Mouse (Mus musculus): Measurements from ENCODE around the gene 2010111I01Rik. TPM values are rescaled to one million over a fixed set of nuclear protein-coding genes. Genes with fewer than 3 reads are reported as not detected.

Gene 2010111I01Rik
- total and polyA plus RNA-seq, 2 experiments from 2014 or later = 16.2 to 30.3 TPM

- Histone ChIP-seq H3K9ac (replicated peaks; ENCODE audit: low read length, poor library complexity, severe bottlenecking) (no peak overlapping the region), H3K9me3 (ENCODE audit: low read length) (no peaks in the 10 kb centered on the region), H3K36me3 (ENCODE audit: insufficient read depth, low read length) (peaks cover 11% of the 10 kb centered on the region), H3K4me1 (ENCODE audit: insufficient read depth, low read length) (0 out of 2 replicates have a peak, but pooled peaks cover 6% of the 10 kb centered on the region), H3K4me3 (ENCODE audit: low read depth, low read length) (no peak overlapping the region), H3K4me2 (ENCODE audit: low read depth, low read length, poor library complexity, severe bottlenecking) (no peak overlapping the region), H3K27me3 (ENCODE audit: insufficient read depth, low read length) (no peaks in the 10 kb centered on the region), H3K27ac (ENCODE audit: low read depth, low read length) (no peak overlapping the region)
- no peak for ATAC-seq (ENCODE audit: low FRiP score)
- DNase-seq (ENCODE audit: low spot score) = no peak
- TF ChIP-seq CTCF (IDR thresholded peaks at IDR 0.05) = no peak
- 54% methylated on average over 3 of the region's 3 CpGs for WGBS
Observed at GRCm38 (mm10) chr13:63304799-63305159, 340.1 kb downstream of the 2010111I01Rik start.

- Histone ChIP-seq H3K4me2 (ENCODE audit: low read depth, low read length, poor library complexity, severe bottlenecking) (no peak overlapping the region), H3K27ac (ENCODE audit: low read depth, low read length) (no peak overlapping the region), H3K27me3 (ENCODE audit: insufficient read depth, low read length) (no peaks in the 10 kb centered on the region), H3K4me1 (ENCODE audit: insufficient read depth, low read length) (0 out of 2 replicates have a peak, but pooled peaks cover 6% of the 10 kb centered on the region), H3K4me3 (ENCODE audit: low read depth, low read length) (no peak overlapping the region), H3K9me3 (ENCODE audit: low read length) (no peaks in the 10 kb centered on the region), H3K36me3 (ENCODE audit: insufficient read depth, low read length) (peaks cover 10% of the 10 kb centered on the region), H3K9ac (replicated peaks; ENCODE audit: low read length, poor library complexity, severe bottlenecking) (no peak overlapping the region)
- no peak for ATAC-seq (ENCODE audit: low FRiP score)
- 77% methylated on average over 16 of the region's 16 CpGs for WGBS
- no peak for TF ChIP-seq CTCF (IDR thresholded peaks at IDR 0.05)
- peak; percentile 27 for DNase-seq (ENCODE audit: low spot score)
Observed at GRCm38 (mm10) chr13:63305160-63306011, 340.7 kb downstream of the 2010111I01Rik start.

GRCm38 (mm10) chr13:63306768-63307167 is 342.1 kb downstream of the 2010111I01Rik start:
- H3K9me3 ChIP-seq (ENCODE audit: low read length) = no peaks in the 10 kb centered on the region
- 0 out of 2 replicates have a peak, but pooled peaks cover 2% of the 10 kb centered on the region for H3K4me1 ChIP-seq (ENCODE audit: insufficient read depth, low read length)
- ATAC-seq (ENCODE audit: low FRiP score) (0 out of 2 replicates have a peak, but pooled peaks have one; percentile 12), DNase-seq (ENCODE audit: low spot score) (peak; percentile 41)
- H3K27me3 ChIP-seq (ENCODE audit: insufficient read depth, low read length) = no peaks in the 10 kb centered on the region
- peaks cover 10% of the 10 kb centered on the region for H3K36me3 ChIP-seq (ENCODE audit: insufficient read depth, low read length)
- no peak overlapping the region for H3K27ac ChIP-seq (ENCODE audit: low read depth, low read length)
- no peak for TF ChIP-seq CTCF (IDR thresholded peaks at IDR 0.05)
- WGBS = 90% methylated on average over 5 of the region's 5 CpGs
- H3K9ac ChIP-seq (replicated peaks; ENCODE audit: low read length, poor library complexity, severe bottlenecking) = no peak overlapping the region
- no peak overlapping the region for H3K4me2 ChIP-seq (ENCODE audit: low read depth, low read length, poor library complexity, severe bottlenecking)
- H3K4me3 ChIP-seq (ENCODE audit: low read depth, low read length) = no peak overlapping the region

GRCm38 (mm10) chr13:63309563-63309962 is 344.9 kb downstream of the 2010111I01Rik start:
- Histone ChIP-seq H3K9me3 (ENCODE audit: low read length) (no peaks in the 10 kb centered on the region), H3K4me3 (ENCODE audit: low read depth, low read length) (no peak overlapping the region), H3K36me3 (ENCODE audit: insufficient read depth, low read length) (peaks cover 4% of the 10 kb centered on the region; the same call in 1 of the 2 replicates), H3K27ac (ENCODE audit: low read depth, low read length) (no peak overlapping the region), H3K9ac (replicated peaks; ENCODE audit: low read length, poor library complexity, severe bottlenecking) (no peak overlapping the region), H3K4me1 (ENCODE audit: insufficient read depth, low read length) (no peaks in the 10 kb centered on the region), H3K27me3 (ENCODE audit: insufficient read depth, low read length) (no peaks in the 10 kb centered on the region), H3K4me2 (ENCODE audit: low read depth, low read length, poor library complexity, severe bottlenecking) (no peak overlapping the region)
- WGBS = 91% methylated on average over 3 of the region's 3 CpGs
- ATAC-seq (ENCODE audit: low FRiP score) (no peak), DNase-seq (ENCODE audit: low spot score) (no peak)
- TF ChIP-seq CTCF (IDR thresholded peaks at IDR 0.05) = no peak

- no peaks in the 10 kb centered on the region for H3K9me3 ChIP-seq (ENCODE audit: low read length)
- 77% methylated on average over 2 of the region's 2 CpGs for WGBS
- no peak overlapping the region for H3K4me3 ChIP-seq (ENCODE audit: low read depth, low read length)
- H3K9ac ChIP-seq (replicated peaks; ENCODE audit: low read length, poor library complexity, severe bottlenecking) = no peak overlapping the region
- DNase-seq (ENCODE audit: low spot score) = no peak
- H3K27me3 ChIP-seq (ENCODE audit: insufficient read depth, low read length) = no peaks in the 10 kb centered on the region
- no peak overlapping the region for H3K27ac ChIP-seq (ENCODE audit: low read depth, low read length)
- H3K4me1 ChIP-seq (ENCODE audit: insufficient read depth, low read length) = no peaks in the 10 kb centered on the region
- H3K36me3 ChIP-seq (ENCODE audit: insufficient read depth, low read length) = no peaks in the 10 kb centered on the region
- no peak for TF ChIP-seq CTCF (IDR thresholded peaks at IDR 0.05)
- no peak for ATAC-seq (ENCODE audit: low FRiP score)
- H3K4me2 ChIP-seq (ENCODE audit: low read depth, low read length, poor library complexity, severe bottlenecking) = no peak overlapping the region
Observed at GRCm38 (mm10) chr13:63311156-63311555, 346.5 kb downstream of the 2010111I01Rik start.

GRCm38 (mm10) chr13:63313247-63313646 is 348.6 kb downstream of the 2010111I01Rik start:
- Histone ChIP-seq H3K36me3 (ENCODE audit: insufficient read depth, low read length) (no peaks in the 10 kb centered on the region), H3K9ac (replicated peaks; ENCODE audit: low read length, poor library complexity, severe bottlenecking) (no peak overlapping the region), H3K4me2 (ENCODE audit: low read depth, low read length, poor library complexity, severe bottlenecking) (no peak overlapping the region), H3K27ac (ENCODE audit: low read depth, low read length) (no peak overlapping the region), H3K27me3 (ENCODE audit: insufficient read depth, low read length) (no peaks in the 10 kb centered on the region), H3K4me1 (ENCODE audit: insufficient read depth, low read length) (no peaks in the 10 kb centered on the region), H3K4me3 (ENCODE audit: low read depth, low read length) (no peak overlapping the region), H3K9me3 (ENCODE audit: low read length) (no peaks in the 10 kb centered on the region)
- no peak for DNase-seq (ENCODE audit: low spot score)
- ATAC-seq (ENCODE audit: low FRiP score) = no peak
- TF ChIP-seq CTCF (IDR thresholded peaks at IDR 0.05) = no peak
- 95% methylated on average over 1 of the region's 1 CpGs for WGBS

Data from midbrain, postnatal 0 days (tissue).